Mouse (Mus musculus): ENCODE results near the gene Top2a. TPM values are rescaled to one million over a fixed set of nuclear protein-coding genes. Genes with fewer than 3 reads are reported as not detected.
"Not testable (repeated sequence)": the region's sequence is repeated elsewhere in the genome, so short reads cannot be mapped to it uniquely, and the experiment has no call there.

Top2a gene
- polyA plus RNA-seq, 1 experiment from 2014 or later = 300 TPM

GRCm38 (mm10) chr11:98999243-98999642 is 24.7 kb downstream of the Top2a start:
- H3K27me3 ChIP-seq (ENCODE audit: control insufficient read depth, insufficient read depth, low read length) = no peaks in the 10 kb centered on the region
- H3K4me1 ChIP-seq (ENCODE audit: control insufficient read depth, insufficient read depth, low read length) = no peaks in the 10 kb centered on the region
- H3K9me3 ChIP-seq (ENCODE audit: control insufficient read depth, low read length) = no peaks in the 10 kb centered on the region
- no peak overlapping the region for H3K27ac ChIP-seq (ENCODE audit: low read depth, low read length)
- H3K4me3 ChIP-seq (ENCODE audit: low read length) = no peak overlapping the region
- 81% methylated on average over 11 of the region's 11 CpGs for WGBS
- H3K36me3 ChIP-seq (ENCODE audit: control insufficient read depth, insufficient read depth, low read length) = peaks cover 100% of the 10 kb centered on the region
- no peak overlapping the region for H3K9ac ChIP-seq (ENCODE audit: low read depth, low read length)
- no peak for ATAC-seq (ENCODE audit: low FRiP score, low TSS enrichment)
- no peak overlapping the region for H3K4me2 ChIP-seq (replicated peaks; ENCODE audit: low read depth, low read length)

GRCm38 (mm10) chr11:98998776-98999175 is 25.2 kb downstream of the Top2a start:
- no peaks in the 10 kb centered on the region for H3K27me3 ChIP-seq (ENCODE audit: control insufficient read depth, insufficient read depth, low read length)
- H3K4me3 ChIP-seq (ENCODE audit: low read length) = no peak overlapping the region
- H3K4me1 ChIP-seq (ENCODE audit: control insufficient read depth, insufficient read depth, low read length) = no peaks in the 10 kb centered on the region
- H3K4me2 ChIP-seq (replicated peaks; ENCODE audit: low read depth, low read length) = no peak overlapping the region
- no peak for ATAC-seq (ENCODE audit: low FRiP score, low TSS enrichment)
- no peaks in the 10 kb centered on the region for H3K9me3 ChIP-seq (ENCODE audit: control insufficient read depth, low read length)
- no peak overlapping the region for H3K9ac ChIP-seq (ENCODE audit: low read depth, low read length)
- H3K27ac ChIP-seq (ENCODE audit: low read depth, low read length) = no peak overlapping the region
- peaks cover 100% of the 10 kb centered on the region for H3K36me3 ChIP-seq (ENCODE audit: control insufficient read depth, insufficient read depth, low read length)

DNA sequence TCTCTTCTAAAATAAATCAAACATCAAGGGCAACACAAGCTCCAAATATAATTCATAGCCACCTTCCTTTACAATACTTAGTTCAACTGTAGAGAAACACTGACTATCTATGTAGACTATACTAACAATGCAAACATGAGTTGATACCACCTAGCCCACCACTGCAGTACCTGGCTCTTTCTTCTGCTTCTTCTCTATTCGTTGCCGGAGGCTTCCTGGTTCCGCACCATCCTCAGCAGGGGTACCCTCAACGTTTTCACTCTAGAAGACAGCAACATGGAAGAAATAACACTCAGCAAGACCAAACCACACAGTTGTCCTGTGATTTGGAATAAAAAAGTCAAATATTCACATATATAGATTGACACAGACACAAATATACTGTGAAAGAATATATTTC is 26.3 kb downstream of the Top2a start:
- Histone ChIP-seq H3K27me3 (ENCODE audit: control insufficient read depth, insufficient read depth, low read length) (no peaks in the 10 kb centered on the region), H3K36me3 (ENCODE audit: control insufficient read depth, insufficient read depth, low read length) (peaks cover 100% of the 10 kb centered on the region), H3K4me2 (replicated peaks; ENCODE audit: low read depth, low read length) (no peak overlapping the region), H3K4me1 (ENCODE audit: control insufficient read depth, insufficient read depth, low read length) (no peaks in the 10 kb centered on the region), H3K9ac (ENCODE audit: low read depth, low read length) (no peak overlapping the region), H3K4me3 (ENCODE audit: low read length) (no peak overlapping the region), H3K9me3 (ENCODE audit: control insufficient read depth, low read length) (no peaks in the 10 kb centered on the region), H3K27ac (ENCODE audit: low read depth, low read length) (no peak overlapping the region)
- no peak for ATAC-seq (ENCODE audit: low FRiP score, low TSS enrichment)
- WGBS = 94% methylated on average over 4 of the region's 4 CpGs

DNA sequence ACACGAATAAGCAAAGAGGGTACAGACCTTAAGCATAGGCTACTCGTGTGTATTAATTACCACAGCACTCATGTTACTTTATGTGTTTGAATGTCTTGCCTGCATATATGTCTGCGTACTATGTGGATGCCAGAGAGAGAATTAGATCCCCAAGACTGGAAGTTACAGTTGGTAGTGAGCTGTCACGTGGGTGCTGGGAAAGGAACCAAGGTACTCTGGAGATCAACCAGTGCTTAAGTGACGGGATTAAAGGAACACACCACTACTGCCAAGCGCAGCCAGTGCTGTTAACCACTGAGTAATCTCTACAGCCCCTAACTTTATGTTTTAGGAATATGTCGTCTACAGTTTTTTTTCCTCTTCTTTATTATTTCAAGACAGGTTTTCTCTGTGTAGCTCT is 28.0 kb downstream of the Top2a start:
- Histone ChIP-seq H3K27me3 (ENCODE audit: control insufficient read depth, insufficient read depth, low read length) (no peaks in the 10 kb centered on the region), H3K27ac (ENCODE audit: low read depth, low read length) (no peak overlapping the region), H3K4me2 (replicated peaks; ENCODE audit: low read depth, low read length) (no peak overlapping the region), H3K9ac (ENCODE audit: low read depth, low read length) (no peak overlapping the region), H3K4me1 (ENCODE audit: control insufficient read depth, insufficient read depth, low read length) (no peaks in the 10 kb centered on the region), H3K4me3 (ENCODE audit: low read length) (no peak overlapping the region), H3K36me3 (ENCODE audit: control insufficient read depth, insufficient read depth, low read length) (peaks cover 93% of the 10 kb centered on the region), H3K9me3 (ENCODE audit: control insufficient read depth, low read length) (no peaks in the 10 kb centered on the region)
- ATAC-seq (ENCODE audit: low FRiP score, low TSS enrichment) = no peak
- WGBS = 95% methylated on average over 7 of the region's 7 CpGs

DNA sequence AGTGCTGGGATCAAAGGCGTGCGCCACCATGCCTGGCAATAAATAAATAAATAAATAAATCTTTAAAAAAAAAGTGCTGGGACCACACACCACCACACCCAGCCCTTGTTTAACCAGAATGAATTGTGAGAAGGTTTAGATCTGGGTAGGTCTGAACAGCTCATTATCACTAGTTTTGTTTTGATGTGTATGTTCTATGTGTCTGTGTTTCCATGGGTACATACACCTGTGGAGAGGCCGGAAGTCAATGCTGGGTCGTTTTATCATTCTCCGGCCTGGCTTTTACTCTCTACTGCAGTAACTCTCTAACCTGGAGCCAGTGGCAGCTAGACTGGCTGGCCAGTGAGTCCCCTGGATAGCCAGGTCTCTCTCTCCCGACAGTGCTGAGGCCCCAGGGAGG is 33.1 kb downstream of the Top2a start:
- no peak; the same call in 1 of the 2 replicates for ATAC-seq (ENCODE audit: low FRiP score, low TSS enrichment)
- H3K27me3 ChIP-seq (ENCODE audit: control insufficient read depth, insufficient read depth, low read length) = no peaks in the 10 kb centered on the region
- H3K9me3 ChIP-seq (ENCODE audit: control insufficient read depth, low read length) = no peaks in the 10 kb centered on the region
- H3K9ac ChIP-seq (ENCODE audit: low read depth, low read length) = no peak overlapping the region
- H3K4me2 ChIP-seq (replicated peaks; ENCODE audit: low read depth, low read length) = no peak overlapping the region
- H3K36me3 ChIP-seq (ENCODE audit: control insufficient read depth, insufficient read depth, low read length) = peaks cover 42% of the 10 kb centered on the region
- no peak overlapping the region for H3K4me3 ChIP-seq (ENCODE audit: low read length)
- WGBS = 83% methylated on average over 6 of the region's 6 CpGs
- no peak overlapping the region for H3K27ac ChIP-seq (ENCODE audit: low read depth, low read length)
- no peaks in the 10 kb centered on the region for H3K4me1 ChIP-seq (ENCODE audit: control insufficient read depth, insufficient read depth, low read length)

GRCm38 (mm10) chr11:98988260-98988659 is 35.7 kb downstream of the Top2a start:
- H3K4me3 ChIP-seq (ENCODE audit: low read length); H3K4me2 ChIP-seq (replicated peaks; ENCODE audit: low read depth, low read length); ATAC-seq (ENCODE audit: low FRiP score, low TSS enrichment); H3K4me1 ChIP-seq (ENCODE audit: control insufficient read depth, insufficient read depth, low read length); H3K27ac ChIP-seq (ENCODE audit: low read depth, low read length); H3K9ac ChIP-seq (ENCODE audit: low read depth, low read length); H3K9me3 ChIP-seq (ENCODE audit: control insufficient read depth, low read length); H3K27me3 ChIP-seq (ENCODE audit: control insufficient read depth, insufficient read depth, low read length): not testable (repeated sequence)
- peaks cover 16% of the 10 kb centered on the region for H3K36me3 ChIP-seq (ENCODE audit: control insufficient read depth, insufficient read depth, low read length)
- 91% methylated on average over 5 of the region's 6 CpGs for WGBS

DNA sequence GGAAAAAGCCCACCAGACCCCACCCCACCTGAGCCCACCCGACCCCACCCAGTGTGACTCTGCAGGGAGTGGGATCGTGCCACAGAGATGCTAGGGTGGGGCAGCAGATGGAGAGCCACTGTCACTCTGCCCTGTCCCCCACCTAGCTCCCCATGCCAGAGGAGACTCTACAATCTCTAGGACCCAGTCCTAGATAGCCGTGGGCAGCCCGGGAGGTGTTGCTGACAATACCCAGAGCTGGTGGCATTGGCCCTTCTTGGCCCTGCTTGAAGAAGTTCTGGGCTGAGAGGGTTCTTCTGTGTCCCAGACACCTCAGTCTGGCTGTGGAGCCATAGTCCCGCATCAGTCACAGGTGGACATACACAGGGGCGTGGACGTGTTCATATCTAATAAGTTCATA is 38.4 kb downstream of the Top2a start:
- H3K4me1 ChIP-seq (ENCODE audit: control insufficient read depth, insufficient read depth, low read length) = peaks cover 10% of the 10 kb centered on the region
- ATAC-seq (ENCODE audit: low FRiP score, low TSS enrichment) = no peak
- no peaks in the 10 kb centered on the region for H3K9me3 ChIP-seq (ENCODE audit: control insufficient read depth, low read length)
- no peaks in the 10 kb centered on the region for H3K36me3 ChIP-seq (ENCODE audit: control insufficient read depth, insufficient read depth, low read length)
- H3K9ac ChIP-seq (ENCODE audit: low read depth, low read length) = no peak overlapping the region
- no peak overlapping the region for H3K4me2 ChIP-seq (replicated peaks; ENCODE audit: low read depth, low read length)
- H3K4me3 ChIP-seq (ENCODE audit: low read length) = no peak overlapping the region
- H3K27ac ChIP-seq (ENCODE audit: low read depth, low read length) = no peak overlapping the region
- WGBS = 93% methylated on average over 7 of the region's 7 CpGs
- H3K27me3 ChIP-seq (ENCODE audit: control insufficient read depth, insufficient read depth, low read length) = peaks cover 6% of the 10 kb centered on the region; the same call in 1 of the 2 replicates

- 47% methylated on average over 8 of the region's 8 CpGs for WGBS
- Histone ChIP-seq H3K9ac (ENCODE audit: low read depth, low read length) (no peak overlapping the region), H3K27me3 (ENCODE audit: control insufficient read depth, insufficient read depth, low read length) (peaks cover 6% of the 10 kb centered on the region; the same call in 1 of the 2 replicates), H3K27ac (ENCODE audit: low read depth, low read length) (no peak overlapping the region), H3K36me3 (ENCODE audit: control insufficient read depth, insufficient read depth, low read length) (no peaks in the 10 kb centered on the region), H3K4me2 (replicated peaks; ENCODE audit: low read depth, low read length) (no peak overlapping the region), H3K4me3 (ENCODE audit: low read length) (no peak overlapping the region; the same call in 1 of the 2 replicates), H3K9me3 (ENCODE audit: control insufficient read depth, low read length) (no peaks in the 10 kb centered on the region), H3K4me1 (ENCODE audit: control insufficient read depth, insufficient read depth, low read length) (peaks cover 10% of the 10 kb centered on the region)
- ATAC-seq (ENCODE audit: low FRiP score, low TSS enrichment) = no peak
Measured at GRCm38 (mm10) chr11:98983551-98983950, 40.4 kb downstream of the Top2a start.

GRCm38 (mm10) chr11:98982773-98983133 is 41.2 kb downstream of the Top2a start, which contains the start of gene Gjd3:
Gene Gjd3 (minus strand): TSS chr11:98983016.
- 2% methylated on average over 28 of the region's 28 CpGs for WGBS
- no peak for ATAC-seq (ENCODE audit: low FRiP score, low TSS enrichment)
- Histone ChIP-seq H3K36me3 (ENCODE audit: control insufficient read depth, insufficient read depth, low read length) (no peaks in the 10 kb centered on the region), H3K4me3 (ENCODE audit: low read length) (peak within 1 kb of the TSS; percentile 59), H3K27ac (ENCODE audit: low read depth, low read length) (no peak within 1 kb of the TSS), H3K27me3 (ENCODE audit: control insufficient read depth, insufficient read depth, low read length) (peaks cover 6% of the 10 kb centered on the region; the same call in 1 of the 2 replicates), H3K4me1 (ENCODE audit: control insufficient read depth, insufficient read depth, low read length) (peaks cover 10% of the 10 kb centered on the region), H3K4me2 (replicated peaks; ENCODE audit: low read depth, low read length) (peak within 1 kb of the TSS; percentile 99), H3K9me3 (ENCODE audit: control insufficient read depth, low read length) (no peaks in the 10 kb centered on the region), H3K9ac (ENCODE audit: low read depth, low read length) (peak within 1 kb of the TSS; percentile 58)
